Mouse (Mus musculus): ENCODE data around the gene Pkn3. TPM values are rescaled to one million over a fixed set of nuclear protein-coding genes. Genes with fewer than 3 reads are reported as not detected.
A peak's percentile ranks its signal among the peaks of the same experiment; 100 is the strongest.

The Pkn3 gene
- 1.6 and 1.9 TPM in 2 replicates for polyA plus RNA-seq (2014; fragmentation: Nextera tagmentation; extraction: Ambion mirVana)

GRCm38 (mm10) chr2:30077502-30078348 lies at the start of gene Pkn3:
Gene Pkn3, plus strand, starts transcription at chr2:30077684.
- Histone ChIP-seq H3K27me3 (ENCODE audit: control insufficient read depth, insufficient read depth, low read length) (no peaks in the 10 kb centered on the region), H3K27ac (no peak within 1 kb of the TSS), H3K9me3 (ENCODE audit: control insufficient read depth, low read length) (no peaks in the 10 kb centered on the region), H3K4me1 (replicated peaks; ENCODE audit: control insufficient read depth, insufficient read depth, low read length) (peaks cover 3% of the 10 kb centered on the region; the same call in 1 of the 2 replicates), H3K9ac (peak within 1 kb of the TSS; percentile 38), H3K36me3 (replicated peaks; ENCODE audit: control insufficient read depth, insufficient read depth) (peaks cover 7% of the 10 kb centered on the region), H3K4me2 (replicated peaks) (peak within 1 kb of the TSS; percentile 90), H3K4me3 (replicated peaks; ENCODE audit: low read length) (peak within 1 kb of the TSS; percentile 36)
- DNase-seq (ENCODE audit: low spot score), result peak; percentile 86
- ATAC-seq (ENCODE audit: low FRiP score), result peak; percentile 80
- WGBS, result under 1% methylated on average over 53 of the region's 53 CpGs

- no peaks in the 10 kb centered on the region for H3K9me3 ChIP-seq (ENCODE audit: control insufficient read depth, low read length)
- H3K36me3 ChIP-seq (replicated peaks; ENCODE audit: control insufficient read depth, insufficient read depth), result peaks cover 91% of the 10 kb centered on the region
- H3K4me3 ChIP-seq (replicated peaks; ENCODE audit: low read length), result no peak overlapping the region
- H3K4me2 ChIP-seq (replicated peaks), result no peak overlapping the region
- DNase-seq (ENCODE audit: low spot score), result no peak
- ATAC-seq (ENCODE audit: low FRiP score), result no peak
- H3K27me3 ChIP-seq (ENCODE audit: control insufficient read depth, insufficient read depth, low read length), result no peaks in the 10 kb centered on the region
- 62% methylated on average over 11 of the region's 11 CpGs for WGBS
- H3K27ac ChIP-seq, result no peak overlapping the region
- H3K4me1 ChIP-seq (replicated peaks; ENCODE audit: control insufficient read depth, insufficient read depth, low read length), result no peaks in the 10 kb centered on the region
- no peak overlapping the region for H3K9ac ChIP-seq
Observed at GRCm38 (mm10) chr2:30032244-30032846, 45.1 kb upstream of the Pkn3 start.

GRCm38 (mm10) chr2:30032957-30033356 lies 44.5 kb upstream of the Pkn3 start:
- WGBS, result 74% methylated on average over 6 of the region's 6 CpGs
- H3K9ac ChIP-seq, result no peak overlapping the region
- H3K4me1 ChIP-seq (replicated peaks; ENCODE audit: control insufficient read depth, insufficient read depth, low read length), result no peaks in the 10 kb centered on the region
- no peak for DNase-seq (ENCODE audit: low spot score)
- no peaks in the 10 kb centered on the region for H3K27me3 ChIP-seq (ENCODE audit: control insufficient read depth, insufficient read depth, low read length)
- peaks cover 91% of the 10 kb centered on the region for H3K36me3 ChIP-seq (replicated peaks; ENCODE audit: control insufficient read depth, insufficient read depth)
- no peak for ATAC-seq (ENCODE audit: low FRiP score)
- H3K27ac ChIP-seq, result no peak overlapping the region
- no peak overlapping the region for H3K4me2 ChIP-seq (replicated peaks)
- no peak overlapping the region for H3K4me3 ChIP-seq (replicated peaks; ENCODE audit: low read length)
- H3K9me3 ChIP-seq (ENCODE audit: control insufficient read depth, low read length), result no peaks in the 10 kb centered on the region

- DNase-seq (ENCODE audit: low spot score), result no peak
- Histone ChIP-seq H3K4me3 (replicated peaks; ENCODE audit: low read length) (no peak overlapping the region), H3K27ac (no peak overlapping the region), H3K9ac (no peak overlapping the region), H3K4me2 (replicated peaks) (no peak overlapping the region), H3K27me3 (ENCODE audit: control insufficient read depth, insufficient read depth, low read length) (no peaks in the 10 kb centered on the region), H3K9me3 (ENCODE audit: control insufficient read depth, low read length) (no peaks in the 10 kb centered on the region), H3K36me3 (replicated peaks; ENCODE audit: control insufficient read depth, insufficient read depth) (peaks cover 54% of the 10 kb centered on the region), H3K4me1 (replicated peaks; ENCODE audit: control insufficient read depth, insufficient read depth, low read length) (no peaks in the 10 kb centered on the region)
- no peak for ATAC-seq (ENCODE audit: low FRiP score)
- 88% methylated on average over 2 of the region's 2 CpGs for WGBS
Observed at GRCm38 (mm10) chr2:30037762-30038161, 39.7 kb upstream of the Pkn3 start.

GRCm38 (mm10) chr2:30038370-30038769 lies 39.1 kb upstream of the Pkn3 start:
- no peaks in the 10 kb centered on the region for H3K9me3 ChIP-seq (ENCODE audit: control insufficient read depth, low read length)
- no peaks in the 10 kb centered on the region for H3K4me1 ChIP-seq (replicated peaks; ENCODE audit: control insufficient read depth, insufficient read depth, low read length)
- H3K36me3 ChIP-seq (replicated peaks; ENCODE audit: control insufficient read depth, insufficient read depth), result peaks cover 49% of the 10 kb centered on the region
- WGBS, result 95% methylated on average over 10 of the region's 10 CpGs
- H3K27me3 ChIP-seq (ENCODE audit: control insufficient read depth, insufficient read depth, low read length), result no peaks in the 10 kb centered on the region
- no peak overlapping the region for H3K27ac ChIP-seq
- DNase-seq (ENCODE audit: low spot score), result no peak
- no peak overlapping the region for H3K9ac ChIP-seq
- ATAC-seq (ENCODE audit: low FRiP score), result no peak
- H3K4me3 ChIP-seq (replicated peaks; ENCODE audit: low read length), result no peak overlapping the region
- no peak overlapping the region for H3K4me2 ChIP-seq (replicated peaks)

GRCm38 (mm10) chr2:30039687-30040086 lies 37.8 kb upstream of the Pkn3 start:
- H3K27ac ChIP-seq, result no peak overlapping the region
- DNase-seq (ENCODE audit: low spot score) (no peak), ATAC-seq (ENCODE audit: low FRiP score) (no peak)
- no peaks in the 10 kb centered on the region for H3K4me1 ChIP-seq (replicated peaks; ENCODE audit: control insufficient read depth, insufficient read depth, low read length)
- H3K36me3 ChIP-seq (replicated peaks; ENCODE audit: control insufficient read depth, insufficient read depth), result peaks cover 37% of the 10 kb centered on the region
- H3K4me2 ChIP-seq (replicated peaks), result no peak overlapping the region
- no peaks in the 10 kb centered on the region for H3K9me3 ChIP-seq (ENCODE audit: control insufficient read depth, low read length)
- no peak overlapping the region for H3K4me3 ChIP-seq (replicated peaks; ENCODE audit: low read length)
- no peak overlapping the region for H3K9ac ChIP-seq
- no peaks in the 10 kb centered on the region for H3K27me3 ChIP-seq (ENCODE audit: control insufficient read depth, insufficient read depth, low read length)

- no peaks in the 10 kb centered on the region for H3K27me3 ChIP-seq (ENCODE audit: control insufficient read depth, insufficient read depth, low read length)
- H3K36me3 ChIP-seq (replicated peaks; ENCODE audit: control insufficient read depth, insufficient read depth), result peaks cover 24% of the 10 kb centered on the region
- 8% methylated on average over 4 of the region's 4 CpGs for WGBS
- peaks cover 1% of the 10 kb centered on the region; the same call in 1 of the 2 replicates for H3K4me1 ChIP-seq (replicated peaks; ENCODE audit: control insufficient read depth, insufficient read depth, low read length)
- ATAC-seq (ENCODE audit: low FRiP score) (no peak), DNase-seq (ENCODE audit: low spot score) (peak; percentile 78)
- H3K9me3 ChIP-seq (ENCODE audit: control insufficient read depth, low read length), result no peaks in the 10 kb centered on the region
- H3K4me3 ChIP-seq (replicated peaks; ENCODE audit: low read length), result no peak overlapping the region
- no peak overlapping the region for H3K9ac ChIP-seq
- no peak overlapping the region for H3K27ac ChIP-seq
- H3K4me2 ChIP-seq (replicated peaks), result no peak overlapping the region
Observed at GRCm38 (mm10) chr2:30042445-30042844, 35.0 kb upstream of the Pkn3 start.

- DNase-seq (ENCODE audit: low spot score) (no peak), ATAC-seq (ENCODE audit: low FRiP score) (no peak)
- H3K4me1 ChIP-seq (replicated peaks; ENCODE audit: control insufficient read depth, insufficient read depth, low read length), result peaks cover 10% of the 10 kb centered on the region
- H3K9ac ChIP-seq, result no peak overlapping the region
- H3K27me3 ChIP-seq (ENCODE audit: control insufficient read depth, insufficient read depth, low read length), result no peaks in the 10 kb centered on the region
- 88% methylated on average over 5 of the region's 5 CpGs for WGBS
- H3K4me3 ChIP-seq (replicated peaks; ENCODE audit: low read length), result no peak overlapping the region
- H3K4me2 ChIP-seq (replicated peaks), result no peak overlapping the region
- no peaks in the 10 kb centered on the region for H3K9me3 ChIP-seq (ENCODE audit: control insufficient read depth, low read length)
- H3K27ac ChIP-seq, result no peak overlapping the region
- H3K36me3 ChIP-seq (replicated peaks; ENCODE audit: control insufficient read depth, insufficient read depth), result peaks cover 12% of the 10 kb centered on the region
Observed at GRCm38 (mm10) chr2:30044550-30044949, 32.9 kb upstream of the Pkn3 start.

- H3K27ac ChIP-seq, result no peak overlapping the region
- 97% methylated on average over 6 of the region's 6 CpGs for WGBS
- ATAC-seq (ENCODE audit: low FRiP score), result no peak
- H3K4me1 ChIP-seq (replicated peaks; ENCODE audit: control insufficient read depth, insufficient read depth, low read length), result peaks cover 10% of the 10 kb centered on the region
- no peaks in the 10 kb centered on the region for H3K9me3 ChIP-seq (ENCODE audit: control insufficient read depth, low read length)
- H3K27me3 ChIP-seq (ENCODE audit: control insufficient read depth, insufficient read depth, low read length), result no peaks in the 10 kb centered on the region
- no peak for DNase-seq (ENCODE audit: low spot score)
- H3K9ac ChIP-seq, result no peak overlapping the region
- H3K4me2 ChIP-seq (replicated peaks), result no peak overlapping the region
- H3K36me3 ChIP-seq (replicated peaks; ENCODE audit: control insufficient read depth, insufficient read depth), result peaks cover 8% of the 10 kb centered on the region
- H3K4me3 ChIP-seq (replicated peaks; ENCODE audit: low read length), result no peak overlapping the region
Observed at GRCm38 (mm10) chr2:30047127-30047526, 30.4 kb upstream of the Pkn3 start.
